Mouse (Mus musculus) gastrocnemius, postnatal 36 days (tissue): ENCODE data around the gene Ubr1. TPM values are rescaled to one million over a fixed set of nuclear protein-coding genes. Genes with fewer than 3 reads are reported as not detected.
"Not testable (repeated sequence)": the region's sequence is repeated elsewhere in the genome, so short reads cannot be mapped to it uniquely, and the experiment has no call there.

ENCODE experiments used
- DNase-seq, 2 experiments: peaks; one replicate each; pipeline ENCODE4 v3.0.0; 2022
- intact Hi-C: fragments of 180-260 bp; cut with DNase I; formaldehyde crosslinking; loops from one replicate; pipeline ENCODE4 v1.15.1; 2025
- long read RNA-seq, 2 experiments: library from polyadenylated mRNA; stranded (forward); transcript quantifications; one replicate each; pipeline ENCODE4 v2.0.0; 2021
- total RNA-seq, 2 experiments: library from RNA; stranded (reverse); gene quantifications; 2 replicates each; pipeline ENCODE4 v1.2.3; 2021

The Ubr1 gene
- total RNA-seq: 10 to 100 TPM; 20.1 to 26.0 TPM
- long read RNA-seq, experiment 1, partial matches to known transcripts: 2 of 5 reads
- long read RNA-seq, experiment 1, other reads (novel, unspliced or antisense): 3 of 5 reads
- long read RNA-seq, experiment 2, full-length matches to known transcripts: 1 of 6 reads
- long read RNA-seq, experiment 2, partial matches to known transcripts: 2 of 6 reads
- long read RNA-seq, experiment 2, other reads (novel, unspliced or antisense): 3 of 6 reads

- intact Hi-C loops: no loop called here
- DNase-seq: peak; percentile 78 to 79
Observed at GRCm38 (mm10) chr2:120970559-120971080, at the start of gene Ubr1. TSS of gene Ubr1 (minus strand) at chr2:120970715.

- no peak for DNase-seq
- intact Hi-C loops: no loop called here
Observed at GRCm38 (mm10) chr2:121017151-121017550, 46.6 kb upstream of the Ubr1 start.

DNA sequence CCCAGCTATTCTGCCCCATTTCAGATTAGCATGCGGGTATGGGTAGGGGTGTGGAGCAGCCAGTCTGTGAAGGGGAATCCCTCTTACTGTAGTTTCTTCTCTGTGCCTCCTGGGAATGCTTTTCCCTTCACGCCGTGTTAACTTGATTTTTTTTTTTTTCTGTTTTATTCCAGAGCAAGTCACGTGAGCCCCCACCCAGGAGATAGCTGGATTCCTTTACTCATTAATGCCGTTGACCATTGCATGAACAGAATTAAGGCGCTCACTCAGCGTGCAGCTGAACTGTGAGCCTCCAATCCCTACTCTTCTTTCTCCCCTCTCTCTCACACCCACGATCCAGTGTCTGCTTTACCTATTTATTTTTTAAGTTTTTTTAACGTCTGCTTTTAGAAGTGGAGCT, 45.7 kb upstream of the Ubr1 start:
- DNase-seq: no peak
- intact Hi-C loops: no loop called here

DNA sequence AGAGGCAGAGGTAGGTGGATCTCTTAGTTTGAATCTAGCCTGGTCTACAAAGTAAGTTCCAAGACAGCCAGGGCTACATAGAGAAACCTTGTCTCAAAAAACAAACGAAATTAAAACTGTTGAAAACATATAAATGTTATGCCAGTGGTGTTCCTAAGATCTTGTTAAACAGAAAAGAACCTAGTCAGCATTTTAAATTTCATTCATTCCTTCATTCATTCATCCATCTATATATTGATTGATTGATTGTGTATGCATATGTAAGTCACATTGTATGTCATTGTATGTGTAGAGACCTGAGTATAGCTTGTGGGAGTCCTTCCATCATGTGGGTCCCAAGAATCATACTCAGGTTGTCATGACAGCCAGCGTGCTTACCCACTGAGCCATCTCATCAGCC, 45.0 kb upstream of the Ubr1 start:
- DNase-seq: no peak
- intact Hi-C loops: no loop called here

DNA sequence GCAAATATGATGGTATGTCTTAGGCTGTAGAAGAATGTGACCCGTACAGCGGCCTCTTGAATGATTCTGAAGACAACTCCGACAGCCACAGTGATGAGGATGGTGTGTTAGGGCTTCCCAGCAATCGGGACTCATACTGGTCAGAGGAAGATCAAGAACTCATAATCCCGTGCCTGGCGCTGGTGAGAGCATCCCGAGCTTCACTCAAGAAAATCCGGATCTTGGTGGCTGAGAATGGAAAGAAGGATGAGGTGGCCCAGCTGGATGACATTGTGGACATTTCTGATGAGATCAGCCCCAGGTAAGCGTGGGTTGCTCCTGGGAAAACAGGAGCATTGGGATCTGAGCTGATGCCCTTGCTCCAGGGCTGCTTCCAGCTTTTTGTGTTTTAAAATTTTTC, 42.2 kb upstream of the Ubr1 start:
- intact Hi-C loops: no loop called here
- no peak for DNase-seq

GRCm38 (mm10) chr2:121009071-121009677, 38.7 kb upstream of the Ubr1 start:
- intact Hi-C loops: no loop called here

GRCm38 (mm10) chr2:121008664-121009007, 38.1 kb upstream of the Ubr1 start:
- no peak for DNase-seq
- intact Hi-C loops: no loop called here

More at GRCm38 (mm10) chr2:121009071-121009677, 38.7 kb upstream of the Ubr1 start:
- no peak for DNase-seq

- peak; percentile 85 to 89 for DNase-seq
- intact Hi-C loops: no loop called here
Observed at GRCm38 (mm10) chr2:121007925-121008663, 37.6 kb upstream of the Ubr1 start, which contains the start of gene Ccndbp1. TSS of gene Ccndbp1 (plus strand) at chr2:121008403.

DNA sequence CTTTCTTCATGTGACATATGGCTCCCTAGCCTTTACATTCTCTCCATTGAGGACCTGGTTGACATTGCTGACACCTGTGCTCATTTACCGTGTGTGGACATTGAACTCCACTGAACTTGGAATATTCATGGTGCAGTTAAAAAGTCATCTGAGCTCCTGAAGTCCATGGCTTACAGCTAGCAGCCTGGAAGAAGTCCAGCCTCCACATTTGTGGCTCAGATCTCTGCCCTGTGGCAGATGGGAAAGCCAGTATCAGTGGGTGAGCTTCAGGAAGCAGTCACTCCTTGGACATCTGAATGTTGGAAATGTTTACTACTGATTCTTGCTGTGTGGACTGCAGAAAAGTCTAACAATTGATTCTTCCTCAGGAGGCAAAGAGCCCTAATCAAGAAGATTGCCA, 36.5 kb upstream of the Ubr1 start:
- intact Hi-C loops: no loop called here
- DNase-seq: no peak

DNA sequence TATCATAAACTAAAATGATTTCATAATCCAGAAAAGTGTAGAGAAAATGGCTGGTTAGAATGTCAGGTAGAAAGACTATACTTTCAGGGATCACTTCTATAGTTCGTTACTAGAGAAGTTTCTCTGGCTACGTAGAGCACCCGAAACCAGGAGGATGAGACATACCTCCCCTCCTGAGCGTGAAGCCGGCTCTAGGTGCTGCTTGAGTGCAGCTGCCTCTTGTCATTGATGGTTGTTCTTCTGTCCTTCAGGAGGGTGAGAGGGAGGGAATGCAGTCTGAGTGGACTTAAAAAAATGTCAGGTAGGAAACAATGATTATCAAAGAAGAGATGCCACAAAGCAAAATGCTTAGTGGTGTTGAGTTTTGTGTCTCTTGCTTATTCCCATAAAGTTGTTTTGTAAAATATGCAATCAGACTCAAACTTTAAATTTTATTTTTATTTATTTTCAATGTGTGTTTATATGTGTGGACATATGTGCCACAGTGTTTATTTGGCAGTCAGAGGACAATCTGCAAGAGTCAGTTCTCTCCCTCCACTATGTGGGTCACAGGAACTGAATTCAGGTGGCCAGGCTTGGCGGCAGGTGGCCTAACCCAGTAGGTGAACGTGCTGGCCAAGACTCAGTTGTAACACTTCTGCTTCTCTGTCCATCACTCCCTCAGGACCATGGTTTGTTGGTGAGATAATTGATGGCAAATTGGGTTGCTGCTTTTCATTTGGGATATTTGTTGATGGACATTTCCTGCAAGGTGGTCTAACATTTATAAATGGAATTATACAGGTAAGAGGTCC, 33.7 kb upstream of the Ubr1 start:
- DNase-seq: no peak
- intact Hi-C loops: no loop called here

GRCm38 (mm10) chr2:121003586-121003985, 33.1 kb upstream of the Ubr1 start:
- intact Hi-C loops: no loop called here
- DNase-seq: no peak

GRCm38 (mm10) chr2:120998863-120999262, 28.3 kb upstream of the Ubr1 start:
- intact Hi-C loops: no loop called here
- DNase-seq: no peak

- intact Hi-C loops, DNase-seq: not testable (repeated sequence)
Observed at GRCm38 (mm10) chr2:120996607-120997006, 26.1 kb upstream of the Ubr1 start.

DNA sequence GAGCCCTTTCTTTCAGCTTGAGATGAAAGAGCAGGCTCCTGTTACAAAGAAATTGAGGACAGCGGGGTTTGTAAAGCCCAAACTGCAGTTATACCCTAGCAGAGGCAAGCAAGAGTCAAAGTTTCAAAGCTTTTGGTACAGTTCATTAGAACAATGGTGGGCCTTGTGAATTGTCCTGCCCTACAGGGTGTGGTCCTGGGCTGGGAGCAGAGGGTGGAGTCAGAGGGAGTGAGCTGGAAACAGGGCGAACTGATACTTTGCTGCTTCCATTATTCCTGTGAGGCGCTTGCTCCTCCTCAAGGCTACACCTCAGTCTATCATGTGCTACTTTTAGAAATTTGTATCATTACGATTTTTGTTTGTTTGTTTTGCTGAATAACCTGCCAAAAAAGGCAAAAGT, 20.7 kb upstream of the Ubr1 start:
- intact Hi-C loops: no loop called here
- no peak for DNase-seq

DNA sequence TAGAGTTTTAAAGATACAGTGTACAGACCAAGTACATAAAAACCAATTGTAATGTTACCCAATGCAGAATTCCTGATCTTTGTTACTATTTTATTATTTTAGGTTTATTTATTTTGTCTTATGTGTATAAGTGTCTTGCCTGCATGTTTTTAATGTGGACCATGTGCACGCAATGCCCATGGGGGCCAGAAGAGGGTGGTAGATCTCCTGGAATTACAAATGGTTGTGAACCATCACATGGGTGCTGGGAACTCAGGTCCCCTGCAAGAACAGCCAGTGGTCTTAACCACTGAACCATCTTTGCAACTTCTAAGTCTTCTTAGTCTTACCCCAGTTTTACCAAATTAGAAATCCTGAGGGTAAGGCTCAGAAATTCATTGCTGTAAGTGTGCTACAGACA, 14.7 kb upstream of the Ubr1 start:
- intact Hi-C loops: no loop called here
- no peak for DNase-seq

DNA sequence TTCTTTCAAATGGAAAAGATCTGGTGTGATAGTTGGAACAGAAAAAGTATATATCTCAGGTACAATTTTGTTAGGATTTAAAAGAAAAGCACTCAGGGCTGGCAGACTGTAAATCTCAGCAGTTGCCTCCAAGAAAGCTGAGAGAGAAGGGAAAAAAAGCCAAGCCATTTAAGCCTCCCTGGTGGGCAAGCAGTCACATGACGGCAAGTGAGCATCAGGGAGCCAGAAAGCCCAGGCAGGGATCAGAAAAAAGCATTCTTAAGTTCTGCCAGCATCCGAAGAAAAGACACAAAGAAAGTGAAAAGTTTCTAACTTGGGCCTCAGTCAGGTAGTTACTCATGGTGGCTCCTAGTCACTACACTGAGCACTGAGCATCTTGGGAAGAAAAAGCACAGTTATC, 13.1 kb upstream of the Ubr1 start:
- intact Hi-C loops: no loop called here
- no peak for DNase-seq

DNA sequence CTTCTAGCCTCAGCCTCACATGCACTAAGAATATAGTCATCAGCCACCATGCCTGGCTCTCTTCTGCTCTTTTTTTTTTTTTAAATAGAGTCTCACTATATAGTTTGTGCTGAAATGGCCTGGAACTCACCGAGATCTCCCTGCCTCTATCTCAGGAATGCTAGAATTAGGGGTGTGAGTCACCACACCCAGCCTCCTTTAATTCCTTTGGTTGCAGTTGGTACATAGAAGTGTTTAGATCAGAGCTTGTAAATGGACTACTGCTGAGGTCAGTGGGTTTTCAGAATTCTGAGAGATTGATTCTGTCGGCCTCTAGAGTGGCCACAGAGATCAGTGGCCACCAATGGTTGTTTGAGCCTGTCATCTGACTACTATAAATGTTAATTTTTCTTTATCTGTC, 10.3 kb upstream of the Ubr1 start:
- DNase-seq: no peak
- intact Hi-C loops: no loop called here

- no peak for DNase-seq
- intact Hi-C loops: loop anchor here (5.0 kb wide), 1 partner anchor 122 kb away; no protein-coding TSS in a partner anchor
Observed at GRCm38 (mm10) chr2:120979819-120980218, 9.3 kb upstream of the Ubr1 start.

DNA sequence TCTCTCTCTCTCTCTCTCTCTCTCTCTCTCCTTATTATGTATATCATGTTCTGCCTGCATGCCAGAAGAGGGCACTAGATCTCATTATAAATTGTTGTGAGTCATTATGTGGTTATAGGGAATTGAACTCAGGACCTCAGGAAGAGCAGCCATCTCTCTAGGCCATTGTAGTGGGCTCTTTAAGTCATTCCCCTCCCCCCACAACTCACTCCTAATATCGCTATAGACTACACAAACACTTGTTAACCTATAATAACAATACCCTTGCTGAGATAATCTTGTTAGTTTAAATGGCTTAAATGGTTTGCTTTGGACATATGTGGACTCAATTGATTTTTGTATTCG, 8.2 kb upstream of the Ubr1 start:
- DNase-seq: no peak
- intact Hi-C loops: loop anchor here (5.0 kb wide), 1 partner anchor 124 kb away; no protein-coding TSS in a partner anchor

DNA sequence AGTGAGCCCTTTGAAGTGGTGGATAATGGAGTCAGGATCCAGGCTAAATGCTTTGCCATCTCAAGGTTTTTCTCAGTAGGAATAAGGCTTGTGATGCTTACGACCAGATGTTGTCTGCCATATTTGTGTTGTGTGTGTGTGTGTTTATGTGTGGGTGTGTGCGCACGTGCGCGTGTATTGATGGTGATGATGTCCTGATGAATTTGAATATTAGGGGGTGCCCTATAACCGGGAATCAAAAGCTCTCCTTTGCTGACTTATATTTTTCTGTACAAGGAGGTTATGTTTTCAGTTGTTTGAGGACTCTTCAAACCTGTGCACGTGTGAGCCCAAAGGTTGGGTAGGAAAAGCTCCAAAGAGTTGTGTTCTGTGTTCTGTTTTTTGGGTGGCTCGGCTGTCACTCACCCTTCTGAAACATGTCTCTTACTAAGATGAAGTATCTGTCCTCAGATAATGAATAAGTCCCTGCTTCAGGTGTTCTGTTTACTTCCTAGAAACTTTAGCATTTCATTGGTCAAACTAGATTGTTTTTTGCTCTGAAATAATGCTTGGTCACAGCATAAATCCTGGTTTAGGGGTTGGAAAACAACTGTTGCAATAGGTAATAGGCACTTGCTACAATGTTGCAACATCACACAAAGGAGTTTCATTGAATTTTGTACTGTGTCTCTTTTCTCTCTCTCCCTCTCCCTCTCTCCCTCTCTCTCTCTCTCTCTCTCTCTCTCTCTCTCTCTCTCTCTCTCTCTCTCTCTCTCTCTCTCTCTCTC, 7.6 kb upstream of the Ubr1 start:
- DNase-seq: no peak
- intact Hi-C loops: loop anchor here (5.0 kb wide), 1 partner anchor 124 kb away; no protein-coding TSS in a partner anchor
